Mouse (Mus musculus): ENCODE measurements around the gene Dyrk1a. TPM values are rescaled to one million over a fixed set of nuclear protein-coding genes. Genes with fewer than 3 reads are reported as not detected.
A peak's percentile ranks its signal among the peaks of the same experiment; 100 is the strongest.

Dyrk1a gene
- polyA plus RNA-seq, 1 experiment from 2014 or later, result 16.8 TPM

- ATAC-seq (ENCODE audit: insufficient number of reproducible peaks, insufficient read depth, low FRiP score, low read depth), result no peak
- H3K9ac ChIP-seq (replicated peaks; ENCODE audit: low read depth, low read length), result no peak overlapping the region
- 46% methylated on average over 8 of the region's 8 CpGs for WGBS
Observed at GRCm38 (mm10) chr16:94545781-94546562, 23.8 kb upstream of the Dyrk1a start.

DNA sequence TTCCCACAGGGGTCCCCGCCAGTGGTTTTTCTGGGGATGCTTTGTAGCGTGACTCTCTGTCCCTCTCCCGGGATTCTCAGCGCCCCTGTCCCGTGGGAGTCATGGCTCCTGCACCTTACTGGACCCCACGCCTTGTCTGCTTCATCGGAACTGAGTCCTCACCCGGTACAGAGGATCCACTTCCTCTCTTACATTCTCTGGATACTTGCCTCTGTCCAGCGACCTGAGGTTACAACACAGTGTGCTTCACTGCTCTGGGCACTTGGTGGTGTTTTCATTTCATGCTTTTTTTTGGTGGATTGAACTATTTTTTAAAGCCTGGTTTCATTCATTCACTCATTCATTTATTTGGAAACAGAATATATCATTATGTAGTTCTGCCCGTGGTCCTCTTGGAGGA, 20.0 kb upstream of the Dyrk1a start:
- Histone ChIP-seq H3K9ac (replicated peaks; ENCODE audit: low read depth, low read length) (no peak overlapping the region), H3K4me3 (ENCODE audit: low read depth, low read length) (no peak overlapping the region), H3K9me3 (ENCODE audit: control insufficient read depth, low read depth, low read length) (no peaks in the 10 kb centered on the region), H3K27me3 (ENCODE audit: control insufficient read depth, insufficient read depth, low read length) (no peaks in the 10 kb centered on the region), H3K36me3 (ENCODE audit: control insufficient read depth, insufficient read depth, low read length) (no peaks in the 10 kb centered on the region), H3K27ac (ENCODE audit: low read length) (no peak overlapping the region), H3K4me2 (replicated peaks; ENCODE audit: low read depth, low read length) (no peak overlapping the region), H3K4me1 (ENCODE audit: control insufficient read depth, insufficient read depth, low read length) (no peaks in the 10 kb centered on the region)
- no peak for ATAC-seq (ENCODE audit: insufficient number of reproducible peaks, insufficient read depth, low FRiP score, low read depth)
- WGBS, result 68% methylated on average over 10 of the region's 10 CpGs

More at GRCm38 (mm10) chr16:94545781-94546562, 23.8 kb upstream of the Dyrk1a start:
- no peaks in the 10 kb centered on the region for H3K27me3 ChIP-seq (ENCODE audit: control insufficient read depth, insufficient read depth, low read length)
- 0 out of 2 replicates have a peak, but pooled peaks cover 3% of the 10 kb centered on the region for H3K4me1 ChIP-seq (ENCODE audit: control insufficient read depth, insufficient read depth, low read length)
- H3K9me3 ChIP-seq (ENCODE audit: control insufficient read depth, low read depth, low read length), result no peaks in the 10 kb centered on the region
- no peaks in the 10 kb centered on the region for H3K36me3 ChIP-seq (ENCODE audit: control insufficient read depth, insufficient read depth, low read length)
- H3K4me2 ChIP-seq (replicated peaks; ENCODE audit: low read depth, low read length), result no peak overlapping the region
- no peak overlapping the region for H3K27ac ChIP-seq (ENCODE audit: low read length)
- H3K4me3 ChIP-seq (ENCODE audit: low read depth, low read length), result no peak overlapping the region

DNA sequence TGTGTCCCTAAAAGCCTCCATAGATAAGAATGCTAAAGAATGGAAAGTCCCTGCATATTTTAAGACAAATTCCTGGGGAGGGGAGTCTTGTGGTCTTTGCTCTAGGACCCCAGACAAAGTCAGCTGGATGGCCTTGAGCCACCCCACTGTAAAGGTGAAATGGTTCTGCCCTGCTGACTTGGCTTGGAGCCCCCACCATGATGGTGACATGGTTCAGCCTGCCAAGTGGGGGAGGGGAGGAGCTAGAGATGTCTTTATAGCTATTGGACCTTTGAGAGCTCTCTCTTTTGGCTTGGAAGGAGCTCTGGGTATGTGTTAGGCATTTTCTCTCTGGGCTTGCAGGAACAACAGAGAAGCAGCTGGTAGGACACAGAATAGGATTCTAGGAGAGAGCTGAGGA, 17.9 kb upstream of the Dyrk1a start:
- no peaks in the 10 kb centered on the region for H3K9me3 ChIP-seq (ENCODE audit: control insufficient read depth, low read depth, low read length)
- H3K27me3 ChIP-seq (ENCODE audit: control insufficient read depth, insufficient read depth, low read length), result no peaks in the 10 kb centered on the region
- ATAC-seq (ENCODE audit: insufficient number of reproducible peaks, insufficient read depth, low FRiP score, low read depth), result no peak
- no peak overlapping the region for H3K27ac ChIP-seq (ENCODE audit: low read length)
- no peak overlapping the region for H3K4me2 ChIP-seq (replicated peaks; ENCODE audit: low read depth, low read length)
- no peak overlapping the region for H3K9ac ChIP-seq (replicated peaks; ENCODE audit: low read depth, low read length)
- no peak overlapping the region for H3K4me3 ChIP-seq (ENCODE audit: low read depth, low read length)
- H3K36me3 ChIP-seq (ENCODE audit: control insufficient read depth, insufficient read depth, low read length), result no peaks in the 10 kb centered on the region
- no peaks in the 10 kb centered on the region for H3K4me1 ChIP-seq (ENCODE audit: control insufficient read depth, insufficient read depth, low read length)

- ATAC-seq (ENCODE audit: insufficient number of reproducible peaks, insufficient read depth, low FRiP score, low read depth), result no peak
Observed at GRCm38 (mm10) chr16:94555346-94555745, 14.5 kb upstream of the Dyrk1a start.

GRCm38 (mm10) chr16:94556228-94556627, 13.6 kb upstream of the Dyrk1a start:
- Histone ChIP-seq H3K4me2 (replicated peaks; ENCODE audit: low read depth, low read length) (no peak overlapping the region), H3K27me3 (ENCODE audit: control insufficient read depth, insufficient read depth, low read length) (no peaks in the 10 kb centered on the region), H3K4me3 (ENCODE audit: low read depth, low read length) (no peak overlapping the region), H3K27ac (ENCODE audit: low read length) (no peak overlapping the region), H3K4me1 (ENCODE audit: control insufficient read depth, insufficient read depth, low read length) (peaks cover 6% of the 10 kb centered on the region), H3K36me3 (ENCODE audit: control insufficient read depth, insufficient read depth, low read length) (no peaks in the 10 kb centered on the region), H3K9ac (replicated peaks; ENCODE audit: low read depth, low read length) (no peak overlapping the region), H3K9me3 (ENCODE audit: control insufficient read depth, low read depth, low read length) (no peaks in the 10 kb centered on the region)
- WGBS, result 80% methylated on average over 5 of the region's 5 CpGs
- ATAC-seq (ENCODE audit: insufficient number of reproducible peaks, insufficient read depth, low FRiP score, low read depth), result no peak

More at GRCm38 (mm10) chr16:94555346-94555745, 14.5 kb upstream of the Dyrk1a start:
- no peaks in the 10 kb centered on the region for H3K36me3 ChIP-seq (ENCODE audit: control insufficient read depth, insufficient read depth, low read length)
- no peak overlapping the region for H3K9ac ChIP-seq (replicated peaks; ENCODE audit: low read depth, low read length)
- H3K9me3 ChIP-seq (ENCODE audit: control insufficient read depth, low read depth, low read length), result no peaks in the 10 kb centered on the region
- H3K4me1 ChIP-seq (ENCODE audit: control insufficient read depth, insufficient read depth, low read length), result peaks cover 6% of the 10 kb centered on the region
- H3K4me3 ChIP-seq (ENCODE audit: low read depth, low read length), result no peak overlapping the region
- no peak overlapping the region for H3K27ac ChIP-seq (ENCODE audit: low read length)
- H3K27me3 ChIP-seq (ENCODE audit: control insufficient read depth, insufficient read depth, low read length), result no peaks in the 10 kb centered on the region
- no peak overlapping the region for H3K4me2 ChIP-seq (replicated peaks; ENCODE audit: low read depth, low read length)
- WGBS, result 70% methylated on average over 7 of the region's 7 CpGs

DNA sequence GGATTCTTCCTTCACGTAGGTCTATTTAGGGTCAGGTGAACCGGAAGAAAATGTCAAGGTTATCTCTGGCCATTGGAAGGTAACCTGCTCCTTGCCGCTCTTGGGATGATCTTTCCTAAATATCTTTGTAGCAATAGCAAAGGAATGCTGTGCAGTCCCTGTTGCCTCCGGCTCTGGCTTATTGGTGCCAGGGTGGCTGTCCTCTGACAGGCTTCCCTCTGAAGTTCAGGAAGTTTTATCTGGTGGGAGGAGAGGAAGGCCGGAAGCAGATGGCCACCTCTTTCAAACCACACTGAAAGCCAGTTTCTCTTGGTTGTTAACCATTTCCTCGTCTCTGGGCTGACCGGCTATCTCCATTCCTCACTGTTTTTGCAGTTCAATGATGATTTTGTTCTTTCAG, 10.5 kb upstream of the Dyrk1a start:
- H3K4me2 ChIP-seq (replicated peaks; ENCODE audit: low read depth, low read length), result no peak overlapping the region
- WGBS, result 39% methylated on average over 7 of the region's 7 CpGs
- H3K4me3 ChIP-seq (ENCODE audit: low read depth, low read length), result no peak overlapping the region
- no peaks in the 10 kb centered on the region for H3K9me3 ChIP-seq (ENCODE audit: control insufficient read depth, low read depth, low read length)
- H3K4me1 ChIP-seq (ENCODE audit: control insufficient read depth, insufficient read depth, low read length), result peaks cover 6% of the 10 kb centered on the region
- no peaks in the 10 kb centered on the region for H3K27me3 ChIP-seq (ENCODE audit: control insufficient read depth, insufficient read depth, low read length)
- H3K27ac ChIP-seq (ENCODE audit: low read length), result peak overlapping the region; percentile 24; the same call in 1 of the 2 replicates
- no peak for ATAC-seq (ENCODE audit: insufficient number of reproducible peaks, insufficient read depth, low FRiP score, low read depth)
- no peak overlapping the region for H3K9ac ChIP-seq (replicated peaks; ENCODE audit: low read depth, low read length)
- no peaks in the 10 kb centered on the region for H3K36me3 ChIP-seq (ENCODE audit: control insufficient read depth, insufficient read depth, low read length)

DNA sequence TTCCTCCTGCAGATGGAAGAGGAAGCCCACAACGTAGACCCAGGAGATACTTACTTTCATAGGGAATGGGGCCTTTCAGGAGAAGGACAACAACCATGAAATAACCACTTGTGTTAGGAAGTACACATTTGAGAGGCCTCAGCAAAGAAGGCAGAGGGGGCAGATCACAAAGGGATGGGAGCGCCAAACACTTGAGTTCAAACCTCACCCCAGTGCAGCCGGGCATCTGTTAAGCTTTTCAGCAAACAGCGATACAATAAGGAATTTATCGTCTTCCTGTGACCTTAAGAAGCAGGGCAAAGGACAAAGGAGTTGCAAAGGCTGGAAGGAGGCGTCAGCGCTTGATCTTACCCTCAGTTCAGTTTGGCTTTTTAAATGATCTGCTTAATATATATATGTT, 10.0 kb upstream of the Dyrk1a start:
- peak overlapping the region; percentile 24; the same call in 1 of the 2 replicates for H3K27ac ChIP-seq (ENCODE audit: low read length)

GRCm38 (mm10) chr16:94560618-94561017, 9.2 kb upstream of the Dyrk1a start:
- H3K4me1 ChIP-seq (ENCODE audit: control insufficient read depth, insufficient read depth, low read length), result peaks cover 6% of the 10 kb centered on the region
- no peak overlapping the region for H3K27ac ChIP-seq (ENCODE audit: low read length)
- H3K9me3 ChIP-seq (ENCODE audit: control insufficient read depth, low read depth, low read length), result no peaks in the 10 kb centered on the region
- no peak overlapping the region for H3K4me2 ChIP-seq (replicated peaks; ENCODE audit: low read depth, low read length)
- no peaks in the 10 kb centered on the region for H3K36me3 ChIP-seq (ENCODE audit: control insufficient read depth, insufficient read depth, low read length)
- H3K9ac ChIP-seq (replicated peaks; ENCODE audit: low read depth, low read length), result no peak overlapping the region
- no peaks in the 10 kb centered on the region for H3K27me3 ChIP-seq (ENCODE audit: control insufficient read depth, insufficient read depth, low read length)
- ATAC-seq (ENCODE audit: insufficient number of reproducible peaks, insufficient read depth, low FRiP score, low read depth), result no peak
- no peak overlapping the region for H3K4me3 ChIP-seq (ENCODE audit: low read depth, low read length)
- WGBS, result 70% methylated on average over 5 of the region's 5 CpGs

More for the DNA sequence above, 10.0 kb upstream of the Dyrk1a start:
- Histone ChIP-seq H3K4me1 (ENCODE audit: control insufficient read depth, insufficient read depth, low read length) (peaks cover 6% of the 10 kb centered on the region), H3K27me3 (ENCODE audit: control insufficient read depth, insufficient read depth, low read length) (no peaks in the 10 kb centered on the region), H3K9me3 (ENCODE audit: control insufficient read depth, low read depth, low read length) (no peaks in the 10 kb centered on the region), H3K4me3 (ENCODE audit: low read depth, low read length) (no peak overlapping the region), H3K36me3 (ENCODE audit: control insufficient read depth, insufficient read depth, low read length) (no peaks in the 10 kb centered on the region), H3K9ac (replicated peaks; ENCODE audit: low read depth, low read length) (no peak overlapping the region), H3K4me2 (replicated peaks; ENCODE audit: low read depth, low read length) (no peak overlapping the region)
- 42% methylated on average over 7 of the region's 7 CpGs for WGBS
- ATAC-seq (ENCODE audit: insufficient number of reproducible peaks, insufficient read depth, low FRiP score, low read depth), result no peak

GRCm38 (mm10) chr16:94566124-94566523, 3.7 kb upstream of the Dyrk1a start:
- Histone ChIP-seq H3K4me3 (ENCODE audit: low read depth, low read length) (no peak overlapping the region), H3K9me3 (ENCODE audit: control insufficient read depth, low read depth, low read length) (no peaks in the 10 kb centered on the region), H3K27ac (ENCODE audit: low read length) (no peak overlapping the region), H3K9ac (replicated peaks; ENCODE audit: low read depth, low read length) (no peak overlapping the region), H3K27me3 (ENCODE audit: control insufficient read depth, insufficient read depth, low read length) (no peaks in the 10 kb centered on the region), H3K4me2 (replicated peaks; ENCODE audit: low read depth, low read length) (no peak overlapping the region), H3K36me3 (ENCODE audit: control insufficient read depth, insufficient read depth, low read length) (no peaks in the 10 kb centered on the region), H3K4me1 (ENCODE audit: control insufficient read depth, insufficient read depth, low read length) (no peaks in the 10 kb centered on the region; the same call in 1 of the 2 replicates)
- WGBS, result 25% methylated on average over 8 of the region's 8 CpGs
- no peak for ATAC-seq (ENCODE audit: insufficient number of reproducible peaks, insufficient read depth, low FRiP score, low read depth)
